Mouse (Mus musculus): ENCODE measurements around the gene Rpl13a.

DNA sequence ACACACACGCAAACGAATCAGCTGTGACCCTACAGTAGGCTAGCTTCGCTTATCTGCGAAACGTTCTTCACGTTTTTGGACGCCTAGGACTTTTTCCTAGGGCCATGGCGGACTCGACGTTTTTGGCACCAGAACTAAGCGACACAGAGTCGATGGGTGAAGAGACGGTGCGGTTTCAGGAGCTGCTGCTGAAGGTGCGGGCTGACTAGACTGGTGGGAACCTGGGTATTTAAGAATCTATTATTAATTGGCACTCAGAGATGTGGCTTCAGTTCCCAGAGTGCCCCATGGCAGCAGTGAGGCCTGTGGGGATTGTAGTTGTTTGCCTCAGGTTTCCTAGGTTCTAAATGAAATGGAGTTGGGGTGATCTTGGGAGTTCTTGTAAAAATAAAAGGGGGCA is 27.6 kb upstream of the Rpl13a start:
- TF ChIP-seq CTCF (IDR thresholded peaks at IDR 0.05; ENCODE audit: low read depth, low read length) (no peak), TAL1 (conservative IDR thresholded peaks at IDR 0.05; ENCODE audit: low read depth, low read length) (no peak), POLR2AphosphoS5 (IDR thresholded peaks at IDR 0.05; ENCODE audit: insufficient replicate concordance, low read depth, low read length) (no peak), GATA1 (IDR thresholded peaks at IDR 0.05; ENCODE audit: borderline replicate concordance, low read length) (no peak)
